Mouse (Mus musculus) liver, adult 2 months (tissue): ENCODE results near the gene Fam228b. TPM values are rescaled to one million over a fixed set of nuclear protein-coding genes. Genes with fewer than 3 reads are reported as not detected.

Source experiments
- DNase-seq: peaks from one replicate; pipeline ENCODE4 v3.0.0-alpha.2; 2011; ENCODE audit warnings: low read depth, low spot score; ENCODE audit errors: extremely low read depth
- H3K27ac ChIP-seq: fragments of 200-500 bp; replicated peaks from 2 replicates; pipeline ENCODE4 v1.5.1; 2012; ENCODE audit warnings: low read depth, mild to moderate bottlenecking, control low read depth, inconsistent platforms, low read length; ENCODE audit not compliant: insufficient read depth
- H3K27me3 ChIP-seq: fragments of 200-500 bp; 2 replicates; pipeline ENCODE4 v1.6.1; 2012; ENCODE audit warnings: mild to moderate bottlenecking, moderate library complexity, low read length, inconsistent platforms; ENCODE audit not compliant: control insufficient read depth, insufficient read depth
- H3K36me3 ChIP-seq: fragments of 200-500 bp; 2 replicates; pipeline ENCODE4 v1.6.1; 2012; ENCODE audit warnings: low read length, inconsistent platforms; ENCODE audit not compliant: control insufficient read depth, insufficient read depth
- H3K4me1 ChIP-seq: fragments of 200-500 bp; 2 replicates; pipeline ENCODE4 v1.6.1; 2011; ENCODE audit warnings: low read length; ENCODE audit not compliant: control insufficient read depth, insufficient read depth
- H3K4me3 ChIP-seq: fragments of 200-500 bp; 2 replicates; pipeline ENCODE4 v1.5.1; 2011; ENCODE audit warnings: low read depth, mild to moderate bottlenecking, control low read depth, low read length, moderate library complexity; ENCODE audit not compliant: insufficient read depth
- H3K79me2 ChIP-seq: fragments of 200-500 bp; 2 replicates; pipeline ENCODE4 v1.6.1; 2012; ENCODE audit warnings: inconsistent platforms, mild to moderate bottlenecking, low read length, moderate library complexity; ENCODE audit not compliant: control insufficient read depth, insufficient read depth
- H3K9ac ChIP-seq: fragments of 200-500 bp; 2 replicates; pipeline ENCODE4 v1.6.1; 2012; ENCODE audit warnings: low read depth, mild to moderate bottlenecking, control low read depth, inconsistent platforms, low read length
- CTCF ChIP-seq: fragments of 200-500 bp; IDR thresholded peaks from 2 replicates; pipeline ENCODE4 v1.5.1; 2011; ENCODE audit warnings: low read depth, low read length, control low read depth
- POLR2A ChIP-seq: fragments of 200-500 bp; IDR thresholded peaks from 2 replicates; pipeline ENCODE4 v1.6.1; 2011; ENCODE audit warnings: low read length, control low read depth; ENCODE audit not compliant: insufficient read depth; ENCODE audit errors: extremely low read depth
- WGBS: fragments of 180-500 bp; shearing (Covaris S2); methylation state at CpG from one replicate; pipeline ENCODE4 v1.1.7; 2018; 5-methylcytosine and 5-hydroxymethylcytosine counted together
- polyA plus RNA-seq: library from polyadenylated mRNA; depleted of rRNA; stranded (reverse); fragments of >200 nt; gene quantifications from 2 replicates; pipeline ENCODE4 v1.2.3, GENCODE M21; 2012
- total RNA-seq: library from RNA; depleted of rRNA; stranded (reverse); fragments of >200 nt; gene quantifications from 2 replicates; pipeline ENCODE4 v1.2.3, GENCODE M21; 2014

Gene Fam228b
- total and polyA plus RNA-seq, 2 experiments, result 0.81 to 1.8 TPM

GRCm38 (mm10) chr12:4715606-4716005, 53.5 kb downstream of the Fam228b start:
- no peak for DNase-seq
- 88% methylated on average over 10 of the region's 10 CpGs for WGBS
- Histone ChIP-seq H3K27ac (no peak overlapping the region), H3K4me1 (no peaks in the 10 kb centered on the region), H3K36me3 (peaks cover 15% of the 10 kb centered on the region), H3K27me3 (no peaks in the 10 kb centered on the region), H3K4me3 (no peak overlapping the region), H3K9ac (no peak overlapping the region), H3K79me2 (no peaks in the 10 kb centered on the region)
- TF ChIP-seq POLR2A, result no peak
- TF ChIP-seq CTCF, result no peak

DNA sequence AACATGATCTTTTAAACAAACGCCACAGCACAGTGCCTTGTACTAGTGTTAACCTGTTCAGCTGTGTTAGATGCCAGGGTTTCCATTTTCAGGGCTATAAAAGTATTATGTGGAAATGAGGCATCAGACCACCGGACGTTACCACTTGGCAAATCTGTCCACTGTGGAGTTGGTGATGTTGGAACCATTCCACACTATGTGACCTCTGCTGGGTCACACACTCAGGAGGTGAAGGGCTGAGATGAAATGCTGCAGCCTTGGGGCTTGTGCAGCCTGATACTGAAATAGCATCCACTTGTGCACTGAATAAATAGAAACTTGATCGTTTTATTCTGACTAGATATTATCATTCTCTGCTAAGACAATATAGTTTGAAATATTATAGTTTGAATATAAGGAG, 55.7 kb downstream of the Fam228b start:
- Histone ChIP-seq H3K9ac (no peak overlapping the region), H3K27me3 (no peaks in the 10 kb centered on the region), H3K36me3 (peaks cover 20% of the 10 kb centered on the region), H3K4me3 (no peak overlapping the region), H3K4me1 (no peaks in the 10 kb centered on the region), H3K27ac (no peak overlapping the region), H3K79me2 (no peaks in the 10 kb centered on the region)
- DNase-seq, result no peak
- no peak for TF ChIP-seq CTCF
- no peak for TF ChIP-seq POLR2A
- 81% methylated on average over 4 of the region's 4 CpGs for WGBS

- Histone ChIP-seq H3K27me3 (no peaks in the 10 kb centered on the region), H3K36me3 (peaks cover 31% of the 10 kb centered on the region; the same call in 1 of the 2 replicates), H3K79me2 (no peaks in the 10 kb centered on the region), H3K27ac (no peak overlapping the region), H3K4me1 (no peaks in the 10 kb centered on the region), H3K9ac (no peak overlapping the region), H3K4me3 (no peak overlapping the region)
- DNase-seq, result no peak
- TF ChIP-seq POLR2A (no peak), CTCF (no peak)
- WGBS, result 94% methylated on average over 7 of the region's 7 CpGs
These were observed 59.1 kb downstream of the Fam228b start for GRCm38 (mm10) chr12:4709926-4710325.

- WGBS, result 92% methylated on average over 8 of the region's 8 CpGs
- no peak for DNase-seq
- TF ChIP-seq CTCF (no peak), POLR2A (no peak)
- Histone ChIP-seq H3K9ac (no peak overlapping the region), H3K27ac (no peak overlapping the region), H3K4me3 (no peak overlapping the region), H3K36me3 (peaks cover 31% of the 10 kb centered on the region; the same call in 1 of the 2 replicates), H3K4me1 (no peaks in the 10 kb centered on the region), H3K79me2 (no peaks in the 10 kb centered on the region), H3K27me3 (no peaks in the 10 kb centered on the region)
These were observed 60.0 kb downstream of the Fam228b start for GRCm38 (mm10) chr12:4708881-4709604.

DNA sequence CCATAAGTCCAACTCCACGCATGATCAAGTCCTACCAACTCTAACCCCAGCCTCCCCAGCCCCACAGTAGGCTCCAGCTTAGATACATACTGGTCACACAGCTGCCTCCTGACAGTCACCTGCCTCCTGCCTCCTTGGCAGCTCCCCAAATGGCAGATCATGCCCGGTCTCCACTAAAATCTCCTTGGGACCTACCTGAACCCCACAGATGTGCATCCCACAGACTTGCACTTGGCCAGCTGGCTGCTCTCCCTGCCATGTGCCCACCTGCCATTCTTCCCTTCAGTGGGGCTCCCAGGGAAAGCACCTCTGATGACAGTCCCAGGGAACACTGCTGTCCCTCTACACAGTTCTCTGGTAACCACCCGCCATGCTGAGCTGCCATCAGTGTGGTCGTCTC, 60.8 kb downstream of the Fam228b start:
- 89% methylated on average over 4 of the region's 4 CpGs for WGBS
- DNase-seq, result no peak
- no peak overlapping the region for H3K27ac ChIP-seq
- TF ChIP-seq POLR2A (no peak), CTCF (no peak)
- no peaks in the 10 kb centered on the region for H3K4me1 ChIP-seq
- peaks cover 31% of the 10 kb centered on the region; the same call in 1 of the 2 replicates for H3K36me3 ChIP-seq
- no peaks in the 10 kb centered on the region for H3K79me2 ChIP-seq
- H3K4me3 ChIP-seq, result no peak overlapping the region
- no peak overlapping the region for H3K9ac ChIP-seq
- no peaks in the 10 kb centered on the region for H3K27me3 ChIP-seq

DNA sequence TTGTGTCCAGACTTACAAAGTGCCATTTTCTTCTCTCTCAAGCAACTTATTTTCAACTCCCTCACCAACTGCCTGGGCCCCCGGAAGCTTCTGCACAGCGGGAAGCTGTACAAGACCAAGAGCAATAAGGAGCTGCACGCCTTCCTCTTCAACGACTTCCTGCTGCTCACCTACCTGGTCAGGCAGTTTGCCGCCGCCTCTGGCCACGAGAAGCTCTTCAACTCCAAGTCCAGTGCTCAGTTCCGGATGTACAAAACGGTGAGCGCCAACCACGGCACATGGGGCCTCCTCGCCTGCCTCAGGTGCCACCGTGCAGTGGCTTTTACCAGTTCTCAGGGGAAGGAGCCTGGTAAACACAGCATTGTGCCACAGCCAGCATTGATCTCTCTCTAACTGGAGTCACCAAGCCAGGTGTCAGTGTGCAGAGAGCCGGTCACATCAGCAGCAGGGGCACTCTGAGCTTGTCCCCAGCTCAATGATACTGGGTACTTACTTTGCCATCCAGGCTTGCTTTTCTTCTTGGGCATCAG, 61.5 kb downstream of the Fam228b start:
- no peaks in the 10 kb centered on the region for H3K27me3 ChIP-seq
- H3K9ac ChIP-seq, result no peak overlapping the region
- DNase-seq, result no peak
- no peak overlapping the region for H3K4me3 ChIP-seq
- H3K79me2 ChIP-seq, result no peaks in the 10 kb centered on the region
- peaks cover 27% of the 10 kb centered on the region; the same call in 1 of the 2 replicates for H3K36me3 ChIP-seq
- TF ChIP-seq CTCF (no peak), POLR2A (no peak)
- no peaks in the 10 kb centered on the region for H3K4me1 ChIP-seq
- WGBS, result 92% methylated on average over 14 of the region's 14 CpGs
- H3K27ac ChIP-seq, result no peak overlapping the region
